Mouse (Mus musculus) intestine, embryonic 14.5 days (tissue): ENCODE results near the gene Tescl. TPM values are rescaled to one million over a fixed set of nuclear protein-coding genes. Genes with fewer than 3 reads are reported as not detected.
A peak's percentile ranks its signal among the peaks of the same experiment; 100 is the strongest.

Experiments used
- ATAC-seq: fragments of 200-750 bp; cut with Nextera tagmentation; replicated peaks from 2 replicates; pipeline ENCODE4 v1.8.0; 2017; ENCODE audit warnings: low read depth, moderate number of reproducible peaks, moderate TSS enrichment, moderate library complexity; ENCODE audit not compliant: low FRiP score, low TSS enrichment
- DNase-seq: peaks from one replicate; pipeline ENCODE4 v3.0.0-alpha.2; 2018; ENCODE audit warnings: low spot score
- H3K27ac ChIP-seq: fragments of 300-500 bp; sonication (generic); 2 replicates; pipeline ENCODE4 v1.5.1; 2014; ENCODE audit warnings: low read depth, mild to moderate bottlenecking, control low read depth
- H3K27me3 ChIP-seq: fragments of 300-500 bp; sonication (generic); replicated peaks from 2 replicates; pipeline ENCODE4 v1.6.1; 2014; ENCODE audit warnings: low read length, control low read depth; ENCODE audit not compliant: control insufficient read depth, insufficient read depth
- H3K36me3 ChIP-seq: fragments of 300-500 bp; sonication (generic); 2 replicates; pipeline ENCODE4 v1.6.1; 2014; ENCODE audit warnings: low read length, control low read depth; ENCODE audit not compliant: control insufficient read depth, insufficient read depth
- H3K4me1 ChIP-seq: fragments of 300-500 bp; sonication (generic); replicated peaks from 2 replicates; pipeline ENCODE4 v1.6.1; 2014; ENCODE audit warnings: low read length, control low read depth, mixed read lengths; ENCODE audit not compliant: control insufficient read depth, insufficient read depth
- H3K4me2 ChIP-seq: fragments of 300-500 bp; sonication (generic); 2 replicates; pipeline ENCODE4 v1.6.1; 2014; ENCODE audit warnings: low read length
- H3K4me3 ChIP-seq: fragments of 300-500 bp; sonication (generic); 2 replicates; pipeline ENCODE4 v1.5.1; 2014; ENCODE audit warnings: low read depth, low read length, control low read depth, mixed read lengths
- H3K9ac ChIP-seq: fragments of 300-500 bp; sonication (generic); 2 replicates; pipeline ENCODE4 v1.6.1; 2014; ENCODE audit warnings: mild to moderate bottlenecking, low read length
- H3K9me3 ChIP-seq: fragments of 300-500 bp; sonication (generic); 2 replicates; pipeline ENCODE4 v1.6.1; 2016; ENCODE audit warnings: low read length, control low read depth; ENCODE audit not compliant: control insufficient read depth
- WGBS: fragments of 180-500 bp; shearing (Covaris S2); extraction: QIAGEN DNeasy Blood & Tissue Kit; methylation state at CpG from one replicate; pipeline ENCODE4 v1.1.7; 2014; 5-methylcytosine and 5-hydroxymethylcytosine counted together
- polyA plus RNA-seq: library from polyadenylated mRNA; unstranded; fragments of >200 nt; fragmentation: Nextera tagmentation; extraction: Ambion mirVana; gene quantifications from 2 replicates; pipeline ENCODE4 v1.2.1, GENCODE M21; 2014

Tescl gene
- polyA plus RNA-seq, 1 experiment from 2014 or later, result not detected

DNA sequence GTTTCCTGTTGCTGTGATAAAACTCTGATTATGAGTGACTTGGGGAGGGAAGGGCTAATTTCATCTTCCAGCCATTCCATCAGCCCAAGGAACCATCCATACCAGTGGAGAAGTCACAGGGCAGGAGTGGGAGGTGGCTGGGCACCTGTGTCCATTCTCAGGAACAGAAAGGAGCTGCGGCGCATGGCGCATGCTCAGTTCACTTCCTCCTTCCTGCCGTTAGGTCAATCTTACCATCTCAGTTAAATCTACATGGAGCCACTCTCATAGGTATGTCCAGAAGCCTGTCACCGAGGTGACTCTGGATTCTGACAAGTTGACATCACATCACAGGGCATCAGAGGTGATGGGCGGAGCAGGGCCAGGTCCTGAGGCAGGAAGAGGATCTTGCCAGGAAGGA, 21.9 kb upstream of the Tescl start:
- WGBS, result 81% methylated on average over 6 of the region's 6 CpGs
- no peak overlapping the region for H3K4me2 ChIP-seq
- no peak for DNase-seq
- no peaks in the 10 kb centered on the region for H3K36me3 ChIP-seq
- H3K9me3 ChIP-seq, result no peaks in the 10 kb centered on the region
- H3K4me1 ChIP-seq, result no peaks in the 10 kb centered on the region
- H3K9ac ChIP-seq, result no peak overlapping the region
- H3K4me3 ChIP-seq, result no peak overlapping the region
- no peaks in the 10 kb centered on the region for H3K27me3 ChIP-seq
- no peak overlapping the region for H3K27ac ChIP-seq
- no peak for ATAC-seq

GRCm38 (mm10) chr7:24348896-24349295, 15.2 kb upstream of the Tescl start, which contains the start of gene Lypd5:
Gene Lypd5, plus strand, starts transcription at chr7:24349196.
- H3K4me1 ChIP-seq, result no peaks in the 10 kb centered on the region
- H3K27ac ChIP-seq, result no peak within 1 kb of the TSS
- H3K36me3 ChIP-seq, result no peaks in the 10 kb centered on the region
- DNase-seq, result no peak
- no peak for ATAC-seq
- H3K9ac ChIP-seq, result no peak within 1 kb of the TSS
- no peak within 1 kb of the TSS for H3K4me2 ChIP-seq
- 32% methylated on average over 6 of the region's 6 CpGs for WGBS
- no peaks in the 10 kb centered on the region for H3K9me3 ChIP-seq
- H3K27me3 ChIP-seq, result 0 out of 2 replicates have a peak, but pooled peaks cover 3% of the 10 kb centered on the region
- H3K4me3 ChIP-seq, result no peak within 1 kb of the TSS

GRCm38 (mm10) chr7:24346444-24346843, 12.7 kb upstream of the Tescl start:
- Histone ChIP-seq H3K9ac (no peak overlapping the region), H3K27me3 (0 out of 2 replicates have a peak, but pooled peaks cover 3% of the 10 kb centered on the region), H3K36me3 (no peaks in the 10 kb centered on the region), H3K9me3 (no peaks in the 10 kb centered on the region), H3K27ac (no peak overlapping the region), H3K4me1 (no peaks in the 10 kb centered on the region), H3K4me2 (no peak overlapping the region), H3K4me3 (no peak overlapping the region)
- ATAC-seq (no peak), DNase-seq (no peak)
- 72% methylated on average over 5 of the region's 5 CpGs for WGBS

GRCm38 (mm10) chr7:24343701-24344272, 10.1 kb upstream of the Tescl start:
- WGBS, result 58% methylated on average over 7 of the region's 7 CpGs
- no peaks in the 10 kb centered on the region for H3K9me3 ChIP-seq
- H3K27ac ChIP-seq, result no peak overlapping the region
- H3K4me3 ChIP-seq, result no peak overlapping the region
- no peak for ATAC-seq
- no peak for DNase-seq
- H3K36me3 ChIP-seq, result no peaks in the 10 kb centered on the region
- no peaks in the 10 kb centered on the region for H3K27me3 ChIP-seq
- H3K9ac ChIP-seq, result no peak overlapping the region
- no peak overlapping the region for H3K4me2 ChIP-seq
- H3K4me1 ChIP-seq, result no peaks in the 10 kb centered on the region

- Histone ChIP-seq H3K9ac (no peak overlapping the region), H3K4me1 (no peaks in the 10 kb centered on the region), H3K27me3 (peaks cover 13% of the 10 kb centered on the region), H3K36me3 (no peaks in the 10 kb centered on the region), H3K27ac (no peak overlapping the region), H3K9me3 (peaks cover under 1% of the 10 kb centered on the region; the same call in 1 of the 2 replicates), H3K4me2 (no peak overlapping the region), H3K4me3 (no peak overlapping the region)
- DNase-seq, result no peak
- WGBS, result 40% methylated on average over 2 of the region's 2 CpGs
- no peak for ATAC-seq
Measured at GRCm38 (mm10) chr7:24338241-24338640, 4.5 kb upstream of the Tescl start.

GRCm38 (mm10) chr7:24335699-24336309, 2.1 kb upstream of the Tescl start:
- Histone ChIP-seq H3K4me1 (no peaks in the 10 kb centered on the region), H3K9me3 (peaks cover 3% of the 10 kb centered on the region; the same call in 1 of the 2 replicates), H3K27me3 (peaks cover 21% of the 10 kb centered on the region), H3K9ac (no peak overlapping the region), H3K4me2 (no peak overlapping the region), H3K4me3 (no peak overlapping the region), H3K27ac (no peak overlapping the region), H3K36me3 (no peaks in the 10 kb centered on the region)
- DNase-seq (peak; percentile 81), ATAC-seq (no peak; the same call in 1 of the 2 replicates)
- 12% methylated on average over 5 of the region's 5 CpGs for WGBS

DNA sequence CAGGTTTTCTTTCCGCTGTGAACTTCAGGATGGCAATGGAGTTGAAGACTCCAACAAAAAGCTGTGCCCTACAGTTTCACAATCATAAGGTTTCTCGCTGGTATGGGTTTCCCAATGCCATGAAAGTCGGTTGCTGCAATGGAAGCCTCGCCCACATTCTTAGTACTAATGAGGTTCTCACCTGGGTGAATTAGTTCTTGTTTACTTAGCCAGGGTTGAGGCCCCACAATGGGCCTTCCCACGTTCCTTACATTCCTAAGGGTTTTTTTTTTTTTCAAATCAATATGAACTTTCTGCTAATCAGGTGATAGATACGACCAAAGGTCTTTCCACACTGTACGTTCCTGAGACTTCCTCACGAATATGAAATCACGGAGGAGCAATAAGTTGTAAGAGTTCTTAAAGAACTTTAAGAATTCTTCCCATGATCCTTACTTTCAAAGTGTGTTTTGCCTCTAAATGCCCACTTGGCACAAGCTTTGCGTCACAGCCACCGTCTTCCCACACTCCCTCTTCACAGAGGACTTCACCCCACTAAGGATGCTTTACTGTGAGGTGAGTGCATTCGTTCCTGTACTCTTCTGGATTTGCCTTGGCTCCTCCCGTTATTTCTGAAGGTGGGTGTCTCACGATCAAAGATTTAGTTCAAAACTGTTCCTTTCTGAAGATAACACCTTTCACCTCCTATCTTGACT, 6.3 kb downstream of the Tescl start:
- no peaks in the 10 kb centered on the region for H3K36me3 ChIP-seq
- H3K4me2 ChIP-seq, result no peak overlapping the region
- no peaks in the 10 kb centered on the region for H3K4me1 ChIP-seq
- no peak overlapping the region for H3K9ac ChIP-seq
- H3K9me3 ChIP-seq, result peaks cover 8% of the 10 kb centered on the region
- no peak overlapping the region for H3K27ac ChIP-seq
- DNase-seq, result no peak
- WGBS, result 77% methylated on average over 14 of the region's 14 CpGs
- H3K27me3 ChIP-seq, result 0 out of 2 replicates have a peak, but pooled peaks cover 6% of the 10 kb centered on the region
- no peak overlapping the region for H3K4me3 ChIP-seq
- no peak for ATAC-seq

DNA sequence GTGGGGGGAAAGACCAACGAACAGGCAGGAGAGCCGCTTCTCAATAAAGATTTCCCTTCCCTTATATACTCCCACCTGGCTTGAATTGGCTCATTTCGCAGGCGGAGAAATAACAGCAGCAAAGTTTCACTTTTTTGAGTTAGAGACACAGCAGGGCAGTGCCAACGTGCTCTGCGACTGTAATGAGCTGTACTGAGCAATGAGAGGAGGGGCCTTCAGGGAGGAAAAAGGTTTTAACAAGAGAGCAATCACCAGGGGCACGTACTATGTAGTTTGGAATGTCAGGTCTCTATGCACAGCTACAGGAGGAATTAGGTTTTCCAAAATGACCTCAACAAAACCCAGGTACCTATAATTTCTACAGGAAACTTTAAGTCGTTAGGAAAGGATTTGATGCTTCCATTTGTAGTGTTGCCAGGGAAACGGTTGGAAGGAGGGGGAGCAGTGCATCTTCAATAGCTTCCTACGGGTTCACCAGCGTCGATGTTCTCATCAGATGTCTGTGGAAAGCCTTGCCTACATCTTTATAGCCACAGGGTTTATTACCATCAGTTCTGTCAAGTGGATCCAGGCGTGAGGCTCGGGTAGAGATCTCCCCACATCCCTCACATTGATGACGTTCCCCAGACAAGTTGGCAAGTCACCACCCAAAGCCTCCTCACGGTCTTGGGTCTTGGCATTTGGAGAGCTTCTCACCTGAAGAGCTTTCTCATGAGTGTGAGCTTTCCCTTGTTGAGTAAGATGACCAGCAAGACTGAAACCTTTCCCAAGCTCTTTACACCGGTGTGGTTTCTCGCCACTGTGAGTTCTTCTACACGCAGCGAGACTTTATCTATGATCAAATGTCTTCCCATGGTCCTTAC, 7.2 kb downstream of the Tescl start:
- Histone ChIP-seq H3K9me3 (peaks cover 8% of the 10 kb centered on the region), H3K27me3 (0 out of 2 replicates have a peak, but pooled peaks cover 6% of the 10 kb centered on the region), H3K4me3 (peak overlapping the region; percentile 20), H3K4me2 (peak overlapping the region; percentile 48), H3K9ac (no peak overlapping the region; the same call in 1 of the 2 replicates), H3K27ac (no peak overlapping the region), H3K36me3 (no peaks in the 10 kb centered on the region), H3K4me1 (no peaks in the 10 kb centered on the region)
- WGBS, result 48% methylated on average over 20 of the region's 20 CpGs
- ATAC-seq (no peak), DNase-seq (no peak)
